Mouse (Mus musculus) lung, postnatal 0 days (tissue): ENCODE data around the gene Mrps23.

Source experiments
- CTCF ChIP-seq: IDR thresholded peaks from 2 replicates; pipeline ENCODE4 v1.5.1; 2016; ENCODE audit warnings: antibody characterized with exemption, mild to moderate bottlenecking
- EP300 ChIP-seq: IDR thresholded peaks from 2 replicates; pipeline ENCODE4 v1.6.1; 2016; ENCODE audit warnings: antibody characterized with exemption, mild to moderate bottlenecking, control low read depth

DNA sequence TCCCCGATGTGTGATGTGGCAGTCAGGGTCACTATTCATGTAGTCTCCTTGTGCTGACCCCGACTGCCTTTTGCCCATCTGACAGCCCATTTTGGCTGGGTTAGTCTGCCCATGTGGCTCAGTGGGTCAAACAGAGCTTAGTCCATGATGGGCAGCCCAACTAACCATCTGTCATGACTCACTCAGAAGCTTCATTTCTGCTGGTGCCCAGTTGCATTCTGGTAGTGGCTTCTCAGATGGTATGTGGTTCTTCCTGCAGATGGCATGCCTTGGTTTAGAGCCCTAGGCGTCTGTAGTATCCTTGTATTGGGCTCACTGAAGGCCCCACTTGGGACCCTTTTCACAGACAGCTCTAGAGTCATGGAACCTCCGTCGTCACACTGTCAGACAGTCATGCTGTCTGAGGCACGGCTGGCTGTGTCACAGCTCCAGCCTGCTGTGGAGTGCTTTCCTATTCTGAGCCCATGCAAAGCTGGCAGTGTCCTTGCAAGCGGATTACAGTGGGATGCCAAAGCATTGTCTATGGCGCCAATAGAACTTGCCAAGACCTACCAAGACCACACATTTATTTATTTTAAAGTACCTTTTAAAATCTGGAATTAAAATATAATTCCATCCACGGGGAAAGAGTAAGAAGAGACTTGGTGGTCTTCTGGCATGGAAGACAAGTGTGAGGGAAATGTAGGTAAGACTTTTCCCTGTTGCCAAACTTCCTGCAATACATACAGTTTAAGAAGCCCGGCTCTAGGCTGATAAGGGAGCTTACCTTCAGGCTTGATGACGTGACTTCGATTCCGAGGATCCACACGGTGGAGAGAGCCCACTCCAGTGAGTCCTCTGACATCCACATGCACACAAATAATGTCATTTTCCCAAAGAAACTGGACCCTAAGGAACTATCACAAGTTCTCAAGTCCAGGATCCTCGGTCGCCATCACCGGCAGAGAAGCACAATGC is 23.1 kb downstream of the Mrps23 start:
- no peak for TF ChIP-seq EP300
- no peak for TF ChIP-seq CTCF
